Mouse (Mus musculus) common myeloid progenitor, adult 5-6 weeks (primary cell): Measurements from ENCODE around the gene Sept10. TPM values are rescaled to one million over a fixed set of nuclear protein-coding genes. Genes with fewer than 3 reads are reported as not detected.
A peak's percentile ranks its signal among the peaks of the same experiment; 100 is the strongest.

ENCODE experiments used
- ATAC-seq: replicated peaks from 2 replicates; pipeline ENCODE4 v1.8.0; 2016; ENCODE audit warnings: low read depth, mild to moderate bottlenecking, moderate TSS enrichment, inconsistent platforms; ENCODE audit not compliant: poor library complexity, severe bottlenecking
- total RNA-seq: library from RNA; stranded (forward); fragments of 200-1000, 187-1606 nt; gene quantifications from 2 replicates; pipeline ENCODE4 v1.2.3, GENCODE M21; 2017

Gene Sept10
- total RNA-seq, 1 experiment from 2014 or later: 5.0 TPM

DNA sequence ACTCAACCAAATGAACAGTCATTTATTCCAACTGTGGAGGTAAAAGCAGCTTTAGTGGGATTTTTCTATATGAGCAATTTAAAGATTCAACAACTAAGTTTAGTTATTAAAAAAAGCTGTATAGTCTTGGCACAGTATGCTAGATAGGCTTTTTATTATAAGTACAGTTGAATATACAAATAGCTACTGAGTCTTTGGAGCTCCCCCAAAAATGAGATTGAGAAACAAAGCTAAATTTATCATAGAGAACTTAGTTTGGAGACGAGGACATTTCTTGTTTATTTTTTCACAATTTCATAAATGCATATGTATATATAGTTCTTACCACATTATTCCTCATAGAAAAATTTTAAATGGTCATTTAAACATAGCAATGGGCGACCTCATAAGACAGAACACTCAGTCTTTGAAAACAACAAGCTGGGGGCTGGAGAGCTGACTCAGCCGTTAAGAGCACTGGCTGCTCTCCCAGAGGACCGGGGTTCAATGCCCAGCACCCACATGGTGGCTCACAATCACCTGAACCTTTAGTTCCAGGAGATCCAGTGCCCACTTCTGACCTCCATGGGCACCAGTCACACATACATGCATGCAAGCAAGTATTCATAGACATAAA lies 7.7 kb upstream of the Sept10 start:
- ATAC-seq: no peak

DNA sequence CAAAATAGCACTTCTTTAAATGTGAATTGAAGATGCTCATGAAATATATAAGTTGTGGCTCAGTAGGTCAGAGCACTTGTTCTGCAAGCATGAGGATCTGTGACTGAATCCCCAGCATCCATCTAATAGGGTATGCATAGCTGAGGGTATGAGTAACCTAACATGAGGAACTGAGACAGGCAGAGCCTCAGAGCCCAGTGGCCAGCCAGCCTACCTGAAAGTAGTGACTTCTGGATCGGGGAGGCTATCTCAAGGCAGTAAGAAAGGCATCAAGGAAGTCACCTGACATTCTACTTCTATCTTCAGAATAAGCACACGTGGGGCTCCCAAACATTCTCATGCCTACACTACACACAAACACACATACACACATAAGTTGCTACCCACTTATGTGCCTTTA lies 3.5 kb upstream of the Sept10 start:
- no peak for ATAC-seq

GRCm38 (mm10) chr10:59223890-59224289 lies 2.2 kb upstream of the Sept10 start:
- no peak for ATAC-seq

DNA sequence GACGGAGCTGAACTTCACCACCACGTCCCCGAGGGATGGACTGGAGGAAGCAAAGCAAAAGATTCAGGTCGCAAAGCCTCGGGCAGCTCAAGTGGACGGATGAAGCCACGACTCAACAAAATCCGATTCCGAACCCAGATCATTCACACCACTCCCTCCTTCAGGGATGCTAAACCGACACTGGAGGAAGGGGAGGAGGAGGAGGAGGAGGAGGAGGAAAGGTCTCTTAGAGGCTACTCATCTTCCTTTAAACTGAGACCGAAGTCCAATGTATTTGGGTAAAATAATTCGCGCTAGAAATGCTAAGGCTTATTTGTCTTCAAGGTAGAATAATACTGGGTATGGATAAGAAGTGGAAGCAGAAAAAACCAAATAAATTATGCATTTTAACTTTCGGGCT lies 1.7 kb upstream of the Sept10 start:
- no peak for ATAC-seq

DNA sequence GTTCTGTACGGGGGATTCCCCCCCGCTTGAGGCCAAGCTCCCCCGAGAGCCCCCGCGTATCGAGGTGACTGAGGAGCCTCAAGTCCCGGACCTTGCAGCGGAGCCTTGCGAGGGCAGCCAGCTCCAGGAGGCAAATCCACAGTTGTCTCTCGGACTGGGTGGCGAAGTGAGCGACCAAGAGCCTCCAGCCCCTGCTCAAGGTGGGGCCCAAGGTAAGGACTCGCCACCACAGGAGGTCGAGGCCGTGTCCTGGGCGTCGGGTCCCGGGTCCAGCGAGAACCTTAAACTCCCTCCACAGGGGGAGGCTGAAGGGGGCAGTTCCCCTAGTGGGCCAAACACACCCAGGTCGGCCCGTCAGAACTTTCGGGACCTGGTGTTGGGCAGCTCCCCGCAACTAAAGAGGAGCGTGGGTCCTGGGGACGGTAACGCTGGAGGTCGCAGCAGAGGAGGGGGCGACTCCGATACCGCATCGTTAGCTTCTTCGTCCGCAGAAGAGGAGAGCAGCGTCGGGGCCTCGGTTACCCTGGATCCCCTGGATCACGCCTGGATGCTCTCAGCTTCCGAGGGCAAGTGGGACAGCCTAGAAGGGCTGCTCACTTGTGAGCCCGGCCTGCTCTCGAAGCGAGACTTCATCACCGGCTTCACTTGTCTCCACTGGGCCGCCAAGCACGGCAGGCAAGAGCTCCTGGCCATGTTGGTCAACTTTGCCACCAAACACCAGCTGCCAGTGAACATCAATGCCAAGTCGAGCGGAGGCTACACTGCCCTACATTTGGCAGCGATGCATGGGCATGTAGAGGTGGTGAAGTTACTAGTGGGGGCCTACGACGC lies 839 bp upstream of the Sept10 start:
- ATAC-seq: no peak

DNA sequence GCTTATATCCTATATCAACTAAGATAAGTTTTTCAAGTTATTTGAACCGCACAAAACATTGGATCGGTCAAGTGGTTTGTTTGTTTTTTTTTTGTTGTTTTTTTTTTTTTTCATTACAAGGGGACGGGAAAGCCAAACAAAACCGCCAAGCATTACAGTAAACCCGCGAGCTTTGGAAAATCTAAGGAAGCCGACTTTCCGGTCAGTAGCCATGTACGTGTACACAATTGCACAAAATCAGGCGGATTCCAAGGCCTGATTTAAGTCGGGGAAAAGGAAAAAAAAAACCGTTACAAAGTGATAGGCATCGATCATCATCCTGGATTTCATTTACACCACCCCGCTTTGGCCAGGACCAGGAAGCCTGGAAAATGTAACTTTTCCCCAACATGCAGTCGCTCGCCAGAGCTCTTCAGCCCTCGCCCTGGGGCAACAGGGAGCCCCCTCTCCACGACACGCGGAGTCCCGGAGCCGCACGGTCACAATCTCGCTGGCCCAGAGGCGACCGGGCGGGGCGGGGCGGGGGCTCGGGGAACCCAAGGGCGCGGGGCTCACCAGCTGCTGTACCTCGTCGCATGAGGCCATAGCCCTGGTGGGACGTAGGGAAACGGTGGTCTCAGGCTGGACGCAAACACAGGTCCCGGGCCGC lies 699 bp downstream of the Sept10 start:
- no peak for ATAC-seq

DNA sequence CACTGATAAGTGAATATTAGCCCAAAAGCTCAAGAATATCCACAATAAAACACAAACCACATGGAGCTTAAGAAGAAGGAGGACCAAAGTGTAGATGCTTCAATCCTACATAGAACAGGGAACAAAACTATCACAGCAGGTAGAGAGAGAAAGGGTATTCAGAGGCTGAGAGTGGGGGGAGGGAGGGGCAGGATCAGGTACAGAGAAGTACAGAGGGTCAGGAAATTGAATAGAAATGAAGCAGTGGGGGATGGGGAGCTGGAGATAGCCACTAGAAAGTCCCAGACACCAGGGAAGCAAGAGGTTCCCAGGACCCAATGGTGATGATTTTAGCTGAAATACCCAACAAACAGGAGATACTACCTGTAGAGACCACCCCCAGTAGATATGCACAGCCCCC lies 21.6 kb downstream of the Sept10 start:
- ATAC-seq: no peak

DNA sequence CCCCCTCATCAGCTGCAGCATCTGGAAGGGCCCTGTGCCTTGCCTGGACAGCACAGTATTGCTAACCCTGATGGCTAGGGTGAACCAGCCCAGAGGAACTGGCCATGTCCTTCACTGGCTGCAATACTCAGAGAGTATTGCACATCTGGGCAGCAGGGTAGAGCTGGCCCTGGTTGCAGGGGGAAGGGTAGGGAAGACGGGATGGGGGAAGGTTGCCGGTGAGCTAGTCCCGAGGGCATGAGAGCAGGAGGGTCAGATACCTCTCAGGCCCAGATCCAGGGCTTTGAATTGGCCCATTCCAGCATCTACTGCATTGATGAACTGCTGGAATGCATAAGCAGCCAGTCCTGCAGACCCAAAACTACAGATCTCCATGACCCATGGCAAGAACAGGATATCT lies 24.9 kb downstream of the Sept10 start:
- ATAC-seq: no peak

GRCm38 (mm10) chr10:59194891-59195290 lies 26.8 kb downstream of the Sept10 start:
- ATAC-seq: no peak

DNA sequence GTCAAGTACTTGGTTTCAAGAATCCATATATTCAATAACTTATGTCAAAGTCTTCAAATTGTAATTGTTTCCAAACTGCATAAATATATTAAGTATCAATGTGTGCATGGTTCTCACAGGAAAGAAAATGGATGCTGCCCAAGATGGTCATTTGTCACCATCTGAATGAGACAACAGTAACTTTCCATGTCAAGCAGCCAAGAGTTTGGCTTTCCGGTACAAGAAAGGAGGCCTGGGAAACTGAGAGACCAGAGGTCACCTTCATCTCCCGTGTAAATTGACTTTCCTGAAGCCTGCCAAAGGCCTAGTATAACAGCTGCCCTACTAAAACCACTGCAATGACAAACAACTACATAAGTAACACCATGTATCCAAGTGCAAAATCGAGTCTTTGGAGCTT lies 39.3 kb downstream of the Sept10 start:
- no peak for ATAC-seq

DNA sequence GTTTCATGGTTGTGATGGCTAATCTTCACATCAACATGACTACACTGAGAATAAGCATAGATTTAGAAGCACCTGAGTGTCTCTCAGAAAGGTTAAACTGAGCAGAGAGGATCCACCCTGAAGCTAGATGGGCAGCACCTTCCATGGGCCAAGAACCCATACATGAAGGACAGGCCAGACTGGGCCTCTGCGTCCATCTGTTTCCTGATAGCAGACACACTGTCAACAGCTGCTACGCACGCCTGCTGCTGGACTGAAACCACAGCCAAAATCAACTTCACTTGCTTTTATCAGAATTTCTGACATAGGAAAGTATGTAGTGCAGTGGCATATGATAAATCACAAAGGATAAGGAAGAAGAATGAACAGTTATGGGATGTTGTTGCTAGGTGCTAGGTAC lies 42.0 kb downstream of the Sept10 start:
- ATAC-seq: no peak

- ATAC-seq: no peak
These were observed 49.1 kb downstream of the Sept10 start for GRCm38 (mm10) chr10:59172539-59172938.

GRCm38 (mm10) chr10:59171042-59171441 lies 50.6 kb downstream of the Sept10 start:
- ATAC-seq: no peak

- peak; percentile 86 for ATAC-seq
These were observed 55.3 kb downstream of the Sept10 start for GRCm38 (mm10) chr10:59166104-59166944.

DNA sequence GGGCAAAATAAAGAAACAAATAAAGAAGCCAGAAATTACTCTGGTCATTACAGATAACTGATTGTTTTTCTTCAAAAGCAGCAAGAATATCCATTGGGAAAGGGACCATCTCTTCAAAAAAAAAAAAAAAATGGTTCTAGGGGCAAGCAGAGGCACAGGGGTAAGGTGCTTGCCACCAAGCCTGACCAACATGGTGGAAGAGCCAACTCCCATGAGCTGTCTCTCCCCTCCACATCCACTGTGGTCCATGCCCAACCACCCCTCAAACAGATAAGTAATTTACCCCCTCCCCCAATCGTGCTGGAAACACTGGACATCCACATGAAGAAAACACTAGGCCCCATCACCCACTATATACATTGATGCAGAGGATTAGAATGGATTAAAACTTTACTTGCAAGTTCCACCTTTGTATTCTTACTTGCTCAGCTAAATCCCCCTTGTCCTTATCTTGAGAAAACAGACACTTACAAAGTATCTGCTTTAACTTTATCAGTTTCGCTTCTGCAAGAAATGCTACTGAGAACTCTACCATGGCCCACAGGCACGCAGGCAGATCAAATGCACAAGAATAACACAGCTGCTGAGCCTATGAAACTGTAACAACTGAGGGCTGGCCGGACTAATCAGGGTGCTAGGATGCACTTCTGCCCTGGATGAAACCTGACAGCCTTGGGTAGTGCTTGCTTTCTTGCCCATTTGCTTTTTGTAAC lies 59.3 kb downstream of the Sept10 start:
- peak; percentile 71 for ATAC-seq

DNA sequence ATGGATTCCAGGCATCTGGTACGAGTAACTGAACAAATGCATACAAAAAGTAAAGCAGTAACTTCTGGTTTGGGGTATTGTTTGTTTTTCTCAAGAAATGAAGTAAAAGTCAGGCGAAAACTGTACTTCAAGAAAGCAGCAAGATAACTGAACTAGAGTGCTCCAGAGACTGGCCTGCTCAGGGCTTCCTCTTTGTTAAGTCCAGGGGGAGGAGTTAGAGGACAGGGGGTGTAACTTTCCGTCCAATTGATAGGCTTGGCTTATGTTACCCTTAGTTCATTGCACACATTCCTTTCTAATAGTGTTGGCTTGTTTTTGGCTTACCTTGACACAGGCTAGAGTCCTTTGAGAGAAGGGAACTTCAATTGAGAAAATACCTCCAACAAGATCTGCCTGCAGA lies 63.0 kb downstream of the Sept10 start:
- peak; percentile 73 for ATAC-seq

DNA sequence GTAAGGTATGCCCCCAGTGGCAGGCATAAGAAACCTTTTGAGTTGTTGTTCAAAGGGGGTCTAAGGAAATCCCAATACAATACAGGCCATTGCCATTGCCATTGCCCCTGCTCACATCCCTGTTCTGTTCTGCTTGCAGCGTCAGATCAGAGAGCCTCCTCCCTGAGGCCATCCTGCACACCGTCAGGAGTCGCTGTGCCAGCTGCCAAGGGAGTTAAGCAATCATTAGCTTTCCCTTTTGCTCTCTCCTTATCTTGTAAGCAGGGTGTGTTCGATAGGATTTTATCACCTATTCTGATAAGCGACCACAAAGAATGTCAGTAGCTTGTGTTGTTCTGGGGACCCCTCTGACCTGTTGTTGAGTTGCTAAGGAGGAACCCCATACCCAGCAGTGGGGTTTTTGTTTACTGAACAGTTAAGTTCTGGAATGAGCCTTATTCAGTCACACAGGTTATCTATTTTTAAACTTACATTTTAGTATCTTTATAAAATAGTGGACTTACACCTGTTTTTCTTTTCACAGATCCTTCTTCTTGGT lies 69.0 kb downstream of the Sept10 start:
- no peak for ATAC-seq

GRCm38 (mm10) chr10:59150938-59151657 lies 70.5 kb downstream of the Sept10 start:
- ATAC-seq: no peak

DNA sequence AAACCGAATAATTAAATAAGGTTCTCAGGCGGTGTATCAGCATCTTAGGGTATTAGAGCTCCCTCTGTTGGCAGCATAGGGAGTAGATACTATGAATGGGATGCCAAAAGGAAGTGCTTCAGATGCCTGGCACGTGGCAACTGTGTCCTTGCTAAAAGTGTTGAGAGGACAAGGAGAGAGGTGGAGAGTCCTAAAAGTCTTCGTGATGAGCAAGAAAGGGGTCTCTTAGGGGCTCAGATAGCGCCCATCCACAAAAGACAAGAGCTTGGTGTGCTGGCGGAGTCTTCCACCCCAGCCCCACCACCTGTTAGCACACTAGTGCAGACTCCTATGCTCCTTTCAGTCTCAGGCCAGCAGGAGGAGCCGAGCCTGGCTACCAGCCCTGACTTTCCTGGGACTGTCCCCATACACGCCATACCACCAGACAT lies 71.7 kb downstream of the Sept10 start:
- peak; percentile 98 for ATAC-seq
